22 mouse cellular contexts compared by ENCODE assay signal in the genomic region with DNA sequence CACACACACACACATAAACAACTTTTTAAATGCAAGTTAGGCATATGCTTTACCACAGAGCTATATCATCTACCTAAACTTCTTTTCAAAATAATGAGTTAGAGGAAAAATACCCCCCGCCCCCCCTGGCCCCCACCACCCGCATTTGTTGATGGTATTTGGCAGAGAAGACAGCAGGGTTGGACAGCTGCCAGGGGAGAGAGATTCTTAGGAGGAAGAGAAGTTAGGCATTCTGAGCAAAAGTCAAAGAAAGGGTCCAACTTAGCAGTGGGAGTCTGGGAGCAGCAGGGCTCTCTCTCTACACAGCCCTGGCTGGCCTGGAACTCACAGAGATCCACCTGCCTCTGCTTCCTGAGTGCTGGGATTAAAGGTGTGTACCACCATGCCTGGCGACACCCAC. TPM values are rescaled to one million over a fixed set of nuclear protein-coding genes. Genes with fewer than 3 reads are reported as not detected.
DNase-seq lines count a peak whose midpoint lies in the region; ATAC-seq and TF ChIP-seq lines count a peak whose summit lies in the region.
"Had no signal": no experiment of that assay in that cellular context is flagged by ENCODE, and none has a peak within 500 bp of the region (broad histone marks: within the 10 kb centered on the region; RNA-seq: fewer than 3 reads in every experiment).

No protein-coding gene starts in this region.

- peak; percentile 47 for DNase-seq in kidney, adult 2 months
- DNase-seq in kidney, adult 9 months: no peak
- DNase-seq in kidney, postnatal 14 days: peak; percentile 38
- no peak for DNase-seq in kidney, adult 8-10 months
- DNase-seq in liver, postnatal 0 days: no peak
- peak; percentile 28 for DNase-seq in MEL (ENCODE audit: low read depth, low spot score)
- DNase-seq: adrenal gland, adult 8-10 months; adrenal gland, postnatal 14 days; adrenal gland, postnatal 36 days; cerebellum, adult 11-12 months; cerebellum, adult 2 months; cerebellum, adult 9-10 months; cerebellum, postnatal 10 days; cerebellum, postnatal 25 days had no signal

- TF ChIP-seq EP300 in liver, postnatal 0 days (IDR thresholded peaks at IDR 0.05; ENCODE audit: low read depth): no peak
- TF ChIP-seq EP300 in MEL (IDR thresholded peaks at IDR 0.05; ENCODE audit: low read depth in 1 of 2, low read length in 2 of 2): no peak

- WGBS in kidney, adult 2 months: 44% methylated on average over 3 of the region's 3 CpGs
- 67% methylated on average over 3 of the region's 3 CpGs for WGBS in liver, postnatal 0 days (ENCODE audit: insufficient replicate concordance)
- 67% methylated on average over 3 of the region's 3 CpGs for WGBS in liver, embryonic 12.5 days (ENCODE audit: insufficient replicate concordance)
- WGBS in forebrain, embryonic 13.5 days: 78% methylated on average over 3 of the region's 3 CpGs

- no peak overlapping the region for H3K27ac ChIP-seq in kidney, adult 2 months (ENCODE audit: insufficient read depth, low read depth, low read length)
- peak overlapping the region; percentile 71 for H3K27ac ChIP-seq in liver, postnatal 0 days (ENCODE audit: low read depth)
- H3K27ac ChIP-seq in liver, embryonic 12.5 days: no peak overlapping the region
- H3K27ac ChIP-seq in MEL (ENCODE audit: control insufficient read depth, low read depth, low read length): no peak overlapping the region
- no peak overlapping the region for H3K27ac ChIP-seq in forebrain, embryonic 13.5 days
- H3K27ac ChIP-seq: embryonic facial prominence, embryonic 10.5 days; embryonic facial prominence, embryonic 12.5 days had no signal

- H3K9me3 ChIP-seq in liver, postnatal 0 days (ENCODE audit: low read length): no peaks in the 10 kb centered on the region
- no peaks in the 10 kb centered on the region for H3K9me3 ChIP-seq in liver, embryonic 12.5 days (replicated peaks)
- H3K9me3 ChIP-seq in MEL (replicated peaks; ENCODE audit: insufficient read depth, low read length): no peaks in the 10 kb centered on the region
- no peaks in the 10 kb centered on the region for H3K9me3 ChIP-seq in forebrain, embryonic 13.5 days (replicated peaks)
- H3K9me3 ChIP-seq: embryonic facial prominence, embryonic 10.5 days; embryonic facial prominence, embryonic 12.5 days had no signal

- TF ChIP-seq RAD21 in MEL (IDR thresholded peaks at IDR 0.05; ENCODE audit: low read depth, low read length): no peak

- no peaks in the 10 kb centered on the region for H3K79me2 ChIP-seq in MEL (ENCODE audit: control insufficient read depth, insufficient read depth, low read length, poor library complexity)

- TF ChIP-seq CTCF in kidney, adult 2 months (conservative IDR thresholded peaks at IDR 0.05; ENCODE audit: insufficient read depth, insufficient read length, low read depth, low read length): no peak
- TF ChIP-seq CTCF in liver, postnatal 0 days (IDR thresholded peaks at IDR 0.05; ENCODE audit: low read depth): no peak
- no peak for TF ChIP-seq CTCF in MEL (IDR thresholded peaks at IDR 0.05 in 2 of 3, conservative IDR thresholded peaks at IDR 0.05 in 1 of 3; ENCODE audit: control insufficient read depth in 1 of 3, insufficient read depth in 1 of 3, low read depth in 2 of 3, low read length in 3 of 3, poor library complexity in 1 of 3, severe bottlenecking in 1 of 3)

- no peak for ATAC-seq in liver, postnatal 0 days
- ATAC-seq in liver, embryonic 12.5 days: no peak
- ATAC-seq in forebrain, embryonic 13.5 days: no peak
- ATAC-seq: activated CD4-positive, CD25-positive, alpha-beta regulatory T cell, adult 4 months; forebrain, embryonic 14.5 days; forebrain, embryonic 16.5 days; Patski had no signal

- TF ChIP-seq POLR2A in kidney, adult 2 months (IDR thresholded peaks at IDR 0.05; ENCODE audit: low read depth, low read length): no peak
- no peak for TF ChIP-seq POLR2A in MEL (IDR thresholded peaks at IDR 0.05; ENCODE audit: control insufficient read depth in 1 of 2, insufficient read depth in 1 of 2, low read depth in 1 of 2, low read length in 2 of 2, poor library complexity in 1 of 2)

- H3K27me3 ChIP-seq in kidney, adult 2 months (replicated peaks; ENCODE audit: control insufficient read depth, insufficient read depth, low read length): no peaks in the 10 kb centered on the region
- H3K27me3 ChIP-seq in liver, postnatal 0 days (ENCODE audit: insufficient read depth, low read length): no peaks in the 10 kb centered on the region
- H3K27me3 ChIP-seq in liver, embryonic 12.5 days (replicated peaks): peaks cover 4% of the 10 kb centered on the region
- H3K27me3 ChIP-seq in MEL (ENCODE audit: control insufficient read depth in 1 of 2, insufficient read depth in 2 of 2, low read length in 2 of 2): no peaks in the 10 kb centered on the region
- H3K27me3 ChIP-seq in forebrain, embryonic 13.5 days: no peaks in the 10 kb centered on the region
- H3K27me3 ChIP-seq: embryonic facial prominence, embryonic 12.5 days had no signal

- no peaks in the 10 kb centered on the region for H3K4me1 ChIP-seq in kidney, adult 2 months (ENCODE audit: control insufficient read depth, insufficient read depth, low read length)
- 0 out of 2 replicates have a peak, but pooled peaks cover 2% of the 10 kb centered on the region for H3K4me1 ChIP-seq in liver, postnatal 0 days (ENCODE audit: insufficient read depth)
- peaks cover 4% of the 10 kb centered on the region; the same call in 1 of the 2 replicates for H3K4me1 ChIP-seq in liver, embryonic 12.5 days
- H3K4me1 ChIP-seq in MEL (ENCODE audit: control insufficient read depth in 1 of 2, insufficient read depth in 2 of 2, low read length in 2 of 2): peaks cover 0 to 8% of the 10 kb centered on the region in 2 experiments; a peak in 1 of 4 replicates
- no peaks in the 10 kb centered on the region for H3K4me1 ChIP-seq in forebrain, embryonic 13.5 days
- H3K4me1 ChIP-seq: embryonic facial prominence, embryonic 12.5 days had no signal

- H3K4me2 ChIP-seq in liver, postnatal 0 days (ENCODE audit: low read depth, low read length): no peak overlapping the region
- no peak overlapping the region for H3K4me2 ChIP-seq in liver, embryonic 12.5 days
- H3K4me2 ChIP-seq in forebrain, embryonic 13.5 days: no peak overlapping the region
- H3K4me2 ChIP-seq: embryonic facial prominence, embryonic 12.5 days had no signal

- H3K9ac ChIP-seq in liver, postnatal 0 days (replicated peaks): 0 out of 2 replicates have a peak overlapping the region, but pooled peaks have one; percentile 11
- no peak overlapping the region for H3K9ac ChIP-seq in liver, embryonic 12.5 days
- H3K9ac ChIP-seq in MEL (ENCODE audit: control insufficient read depth, low read depth, low read length, poor library complexity, severe bottlenecking): no peak overlapping the region
- no peak overlapping the region for H3K9ac ChIP-seq in forebrain, embryonic 13.5 days
- H3K9ac ChIP-seq: embryonic facial prominence, embryonic 12.5 days had no signal

- H3K4me3 ChIP-seq in kidney, adult 2 months (ENCODE audit: insufficient read depth, low read depth, low read length): no peak overlapping the region
- H3K4me3 ChIP-seq in liver, postnatal 0 days (ENCODE audit: low read depth, low read length): no peak overlapping the region
- H3K4me3 ChIP-seq in liver, embryonic 12.5 days: no peak overlapping the region
- no peak overlapping the region for H3K4me3 ChIP-seq in MEL (ENCODE audit: control insufficient read depth in 1 of 2, insufficient read depth in 1 of 2, low read depth in 2 of 2, low read length in 2 of 2)
- H3K4me3 ChIP-seq in forebrain, embryonic 13.5 days: no peak overlapping the region
- H3K4me3 ChIP-seq: embryonic facial prominence, embryonic 10.5 days; embryonic facial prominence, embryonic 12.5 days had no signal

- H3K36me3 ChIP-seq in kidney, adult 2 months (ENCODE audit: control insufficient read depth, insufficient read depth, low read length): no peaks in the 10 kb centered on the region
- no peaks in the 10 kb centered on the region for H3K36me3 ChIP-seq in liver, postnatal 0 days (replicated peaks; ENCODE audit: insufficient read depth, low read length)
- H3K36me3 ChIP-seq in liver, embryonic 12.5 days: no peaks in the 10 kb centered on the region
- H3K36me3 ChIP-seq in MEL (ENCODE audit: control insufficient read depth in 1 of 2, insufficient read depth in 2 of 2, low read length in 2 of 2): no peaks in the 10 kb centered on the region; a peak in 1 of 4 replicates
- H3K36me3 ChIP-seq in forebrain, embryonic 13.5 days (ENCODE audit: poor library complexity, severe bottlenecking): no peaks in the 10 kb centered on the region
- H3K36me3 ChIP-seq: embryonic facial prominence, embryonic 10.5 days; embryonic facial prominence, embryonic 12.5 days had no signal

TF ChIP-seq in MEL, 35 proteins besides CTCF, POLR2A, EP300 and RAD21 (continues in another document):
- TF ChIP-seq KAT2A (conservative IDR thresholded peaks at IDR 0.05; ENCODE audit: low read depth, low read length) (no peak), GABPA (IDR thresholded peaks at IDR 0.05; ENCODE audit: low read depth, low read length) (no peak), E2F4 (IDR thresholded peaks at IDR 0.05; ENCODE audit: borderline replicate concordance, low read depth, low read length) (no peak), NELFE (IDR thresholded peaks at IDR 0.05; ENCODE audit: low read depth, low read length) (no peak), ZMIZ1 (IDR thresholded peaks at IDR 0.05; ENCODE audit: low read depth, low read length) (no peak), MEF2A (IDR thresholded peaks at IDR 0.05; ENCODE audit: extremely low read depth, insufficient replicate concordance, low read depth, low read length, poor library complexity, severe bottlenecking) (no peak), POLR2AphosphoS2 (IDR thresholded peaks at IDR 0.05; ENCODE audit: low read length) (no peak), BHLHE40 (IDR thresholded peaks at IDR 0.05; ENCODE audit: borderline replicate concordance, low read depth, low read length) (no peak), MAFK (IDR thresholded peaks at IDR 0.05; ENCODE audit: borderline replicate concordance, low read depth, low read length) (no peak), TCF12 (IDR thresholded peaks at IDR 0.05; ENCODE audit: low read depth, low read length) (no peak), MYC (IDR thresholded peaks at IDR 0.05; ENCODE audit: low read depth, low read length) (no peak), CHD2 (IDR thresholded peaks at IDR 0.05; ENCODE audit: low read length) (no peak), CHD1 (IDR thresholded peaks at IDR 0.05; ENCODE audit: low read depth, low read length) (no peak), ZKSCAN1 (IDR thresholded peaks at IDR 0.05; ENCODE audit: low read depth, low read length) (no peak), MYB (IDR thresholded peaks at IDR 0.05; ENCODE audit: low read depth, low read length) (no peak)

RNA-seq across cellular contexts. Expression of a gene that starts 3.4 kb away (rescaled TPM):
- 197 and 276 TPM in 2 replicates for polyA plus RNA-seq in kidney, adult 2 months (2012; rRNA removed)
- 208 and 246 TPM in 2 replicates for polyA plus RNA-seq in liver, postnatal 0 days (2015; fragmentation: Nextera tagmentation; extraction: Ambion mirVana)
- polyA plus RNA-seq in liver, embryonic 12.5 days (2016; fragmentation: Nextera tagmentation; extraction: Ambion mirVana): 45.8 and 46.6 TPM in 2 replicates
- 67.5 and 73.4 TPM in 2 replicates for total RNA-seq in MEL (2012; rRNA removed)
- polyA plus RNA-seq in MEL (2012; ENCODE audit: insufficient read depth in 1 of 2, insufficient read length in 2 of 2, low read depth in 1 of 2, low replicate concordance in 2 of 2, missing spikeins in 1 of 2): 100 to 1,000 TPM in 1 of 2 experiments, not detected in 1; 187 TPM
- polyA plus RNA-seq in forebrain, embryonic 13.5 days (2015; fragmentation: Nextera tagmentation; extraction: Ambion mirVana): 71.3 and 88.7 TPM in 2 replicates

Comparison
In these comparisons a context has a peak if more than half of its experiments do, and no peak if none do; other contexts are left out.
1. DNase-seq: peak in kidney, adult 2 months (single experiment), kidney, postnatal 14 days (single experiment) and MEL (single experiment); none in kidney, adult 9 months (single experiment), kidney, adult 8-10 months (0 of 2) and liver, postnatal 0 days (single experiment).